Mouse (Mus musculus): ENCODE data around the gene Tapbp.

Gene Tapbp

DNA sequence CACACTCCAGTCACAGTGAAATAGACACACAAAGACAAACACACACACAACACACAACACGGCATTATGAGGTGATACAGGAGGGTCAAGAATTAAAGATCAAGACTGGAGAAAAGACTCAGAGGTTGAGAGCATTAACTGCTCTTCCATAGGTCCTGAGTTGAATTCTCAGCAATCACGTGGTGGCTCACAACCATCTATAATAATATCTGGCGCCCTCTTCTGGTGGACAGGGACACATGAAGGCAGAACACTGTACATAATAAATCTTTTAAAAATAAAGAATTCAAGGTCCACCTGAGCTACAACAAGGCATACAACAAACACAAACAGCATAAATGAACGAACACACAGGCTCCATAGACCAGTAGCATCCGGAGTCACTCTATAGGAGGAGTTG lies 53.2 kb downstream of the Tapbp start:
- DNase-seq, result no peak

DNA sequence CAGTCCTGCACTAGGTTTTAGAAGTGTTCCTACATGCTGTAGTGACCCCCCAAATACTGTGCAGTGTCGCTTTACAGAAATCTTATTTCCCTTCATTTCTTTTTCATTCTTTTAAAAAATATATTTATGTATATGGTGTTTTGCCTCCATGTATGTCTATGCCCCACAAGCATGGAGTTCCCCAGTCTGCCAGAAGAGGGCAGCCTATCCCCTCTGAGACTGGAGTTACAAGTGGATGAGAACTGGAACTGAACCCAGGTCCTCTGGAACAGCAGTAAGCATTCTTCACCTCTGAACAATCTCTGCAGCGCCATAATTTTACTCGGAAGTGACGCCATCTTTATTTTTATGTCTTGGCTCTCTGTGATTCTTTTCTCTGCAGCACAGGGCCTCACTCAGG lies 53.7 kb downstream of the Tapbp start:
- no peak for DNase-seq

DNA sequence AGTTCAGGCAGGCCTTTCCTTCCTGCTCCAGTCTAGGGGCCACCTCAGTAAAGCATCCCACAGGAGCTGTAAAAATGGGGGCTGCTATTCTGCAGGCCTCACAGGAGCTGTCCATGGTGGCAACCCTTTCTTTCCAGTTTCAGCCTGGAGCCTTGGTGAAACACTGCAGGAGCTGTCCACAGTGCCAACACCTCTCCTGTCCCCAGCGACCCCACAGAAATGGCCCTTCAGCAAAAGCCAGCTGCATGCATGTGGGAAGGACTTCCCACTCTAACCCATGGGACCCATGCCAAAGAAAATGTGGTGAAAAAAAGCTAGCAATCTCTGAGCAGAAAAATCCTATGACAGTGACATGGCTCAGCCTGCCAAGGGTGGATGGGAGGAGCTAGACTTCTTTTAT lies 57.0 kb downstream of the Tapbp start:
- peak; percentile 79 for DNase-seq

DNA sequence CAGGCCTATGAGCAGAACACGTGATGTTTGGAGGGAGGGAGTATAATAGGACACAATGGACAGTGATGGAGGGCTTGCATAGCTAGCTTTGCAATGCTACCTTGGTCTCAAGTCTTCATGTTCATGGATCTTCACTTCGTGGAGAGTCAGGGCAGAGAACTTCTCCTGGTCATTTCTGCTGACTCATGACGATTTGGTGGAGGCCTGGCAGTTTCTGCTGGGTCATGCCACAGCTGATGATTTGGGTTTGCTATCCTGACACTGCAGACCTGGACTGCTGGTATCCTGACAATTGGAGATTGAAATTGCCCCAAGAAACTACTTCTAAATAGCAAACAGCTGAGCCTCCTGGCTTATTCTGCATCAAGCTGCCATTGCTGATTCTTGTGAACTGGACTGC lies 57.9 kb downstream of the Tapbp start:
- no peak for DNase-seq

DNA sequence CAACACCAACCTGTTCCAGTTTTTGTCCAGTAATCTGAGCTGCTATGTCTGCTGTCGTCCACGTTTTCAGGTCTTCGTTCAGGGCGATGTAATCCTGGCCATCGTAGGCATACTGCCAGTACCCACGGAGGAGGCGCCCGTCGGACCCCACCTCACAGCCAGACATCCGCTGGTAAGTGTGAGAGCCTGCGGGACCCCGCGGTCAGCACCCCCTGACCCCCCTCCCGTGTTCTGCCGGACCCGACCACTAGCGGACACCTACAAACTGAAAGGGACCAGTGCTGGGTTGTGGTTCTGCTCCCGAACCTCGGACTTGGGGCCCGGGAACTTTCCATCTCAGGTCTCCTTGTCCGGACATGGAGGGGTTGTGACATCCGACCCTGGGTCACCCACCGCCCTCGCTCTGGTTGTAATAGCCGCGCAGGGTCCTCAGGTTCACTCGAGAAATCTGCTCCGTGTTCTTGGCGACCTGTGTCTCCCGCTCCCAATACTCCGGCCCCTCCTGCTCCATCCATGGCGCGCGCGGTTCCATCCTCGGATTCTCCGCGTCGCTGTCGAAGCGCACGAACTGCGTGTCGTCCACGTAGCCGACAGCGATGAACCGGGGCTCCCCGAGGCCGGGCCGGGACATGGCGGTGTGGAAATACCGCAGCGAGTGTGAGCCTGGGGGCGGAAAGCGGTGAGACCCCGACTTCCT lies 62.3 kb downstream of the Tapbp start:
- no peak for DNase-seq

DNA sequence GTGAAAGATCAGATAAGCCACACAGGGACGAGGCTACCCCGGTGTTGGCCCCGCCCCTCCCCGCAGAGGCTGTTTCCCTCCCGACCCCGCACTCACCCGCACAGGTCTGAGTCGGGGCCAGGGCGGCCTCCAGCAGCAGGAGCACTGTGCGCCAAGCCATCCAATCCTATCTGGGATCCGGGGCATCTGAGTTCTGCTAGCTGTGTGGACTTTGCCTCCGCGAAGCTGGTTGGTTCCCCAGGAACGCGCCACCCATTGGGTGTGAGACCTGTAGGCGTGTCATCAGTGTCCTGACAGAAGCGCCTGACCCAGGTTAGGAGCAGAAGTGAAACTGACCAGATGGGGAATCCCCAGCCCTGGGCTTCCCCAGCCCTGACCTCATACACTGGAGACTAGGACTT lies 62.9 kb downstream of the Tapbp start:
- peak; percentile 85 for DNase-seq
